Mouse (Mus musculus): ENCODE results near the gene Orc2.

Orc2 gene

DNA sequence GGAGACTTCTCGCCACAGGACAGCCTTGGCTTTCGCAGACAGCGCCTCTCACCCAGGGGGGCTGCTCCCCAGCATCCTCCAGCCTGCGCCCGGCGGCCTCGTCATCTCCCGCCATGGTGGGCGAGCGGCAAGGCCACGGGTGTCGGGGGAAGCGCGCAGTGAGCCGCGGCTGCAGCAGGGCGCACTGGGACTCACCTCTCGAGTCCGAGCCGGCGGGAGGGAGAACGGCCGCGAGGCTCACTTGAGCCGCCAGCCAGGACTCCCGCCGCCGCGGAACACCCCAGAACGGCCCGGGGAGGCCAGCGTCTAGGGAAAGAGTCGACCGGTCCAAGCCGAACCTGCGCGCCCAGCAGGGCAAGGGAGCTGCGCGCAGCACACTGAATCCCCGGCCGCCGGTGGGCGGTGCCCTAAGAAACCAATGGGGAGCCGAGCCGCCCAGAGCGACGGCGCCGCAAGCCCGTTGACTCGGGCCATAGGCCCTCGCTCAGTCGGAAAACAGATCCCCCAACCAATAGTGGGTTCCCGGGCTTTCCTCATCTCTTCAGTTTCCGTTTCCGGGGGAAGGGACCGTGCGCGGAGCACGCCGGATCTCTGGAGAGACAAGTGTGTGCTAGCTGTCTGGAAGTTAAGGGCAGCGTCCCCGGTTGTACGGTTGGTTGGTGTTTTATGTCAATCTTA lies at the start of gene Orc2:
Gene Orc2, minus strand, starts transcription at position 533 of the 678 bp plus-strand sequence.
- DNase-seq = peak; percentile 91 to 95

DNA sequence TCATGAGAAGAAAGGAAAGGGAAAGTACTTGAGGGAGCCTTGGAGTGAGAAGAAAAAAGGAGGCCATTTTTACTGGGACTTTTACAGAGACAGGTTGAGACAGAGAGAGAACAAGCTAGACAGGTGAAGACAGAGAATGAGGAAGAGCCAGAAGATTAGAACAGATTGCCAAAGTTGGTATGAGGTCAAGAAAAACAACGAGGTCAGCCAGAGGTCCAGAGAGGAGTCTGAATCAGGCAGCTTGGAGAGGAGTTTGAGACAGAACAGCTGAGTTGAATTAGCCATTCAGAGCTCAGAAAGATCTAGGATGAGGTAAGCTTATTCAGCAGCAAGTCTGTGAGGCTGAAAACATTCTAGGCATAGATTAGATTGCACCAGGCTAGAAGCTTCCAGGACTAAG lies 36.5 kb upstream of the Orc2 start:
- no peak for DNase-seq

GRCm38 (mm10) chr1:58507249-58507648 lies 2.3 kb upstream of the Orc2 start:
- no peak for DNase-seq

DNA sequence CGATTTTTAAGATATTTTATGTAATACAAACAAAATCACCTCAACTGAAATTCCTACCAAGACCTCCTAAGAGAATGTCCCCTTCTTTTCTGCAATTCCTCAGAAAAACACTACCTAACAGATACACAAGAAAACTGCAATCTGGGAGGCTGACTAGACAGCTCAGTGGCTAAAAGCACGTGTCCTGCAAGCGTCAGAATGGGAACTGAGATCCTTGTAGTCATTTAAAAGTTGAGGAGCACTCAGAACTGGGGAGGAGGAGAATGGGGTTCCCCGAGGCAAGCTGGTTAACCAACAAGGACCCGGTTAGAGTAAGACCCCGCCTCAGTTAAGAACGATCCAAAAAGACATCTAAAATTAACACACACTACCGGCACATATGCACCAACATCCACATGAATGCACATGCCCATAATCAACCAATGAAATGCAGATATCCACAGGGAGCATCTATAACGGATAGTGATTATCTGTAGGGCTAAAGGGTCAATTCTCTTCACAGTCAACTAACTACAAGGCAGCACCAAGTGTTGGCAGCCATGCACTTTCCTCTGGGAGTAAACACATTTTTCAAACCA lies 1.0 kb downstream of the Orc2 start:
- DNase-seq = no peak

- DNase-seq = no peak
Measured at GRCm38 (mm10) chr1:58503134-58503533, 1.8 kb downstream of the Orc2 start.

DNA sequence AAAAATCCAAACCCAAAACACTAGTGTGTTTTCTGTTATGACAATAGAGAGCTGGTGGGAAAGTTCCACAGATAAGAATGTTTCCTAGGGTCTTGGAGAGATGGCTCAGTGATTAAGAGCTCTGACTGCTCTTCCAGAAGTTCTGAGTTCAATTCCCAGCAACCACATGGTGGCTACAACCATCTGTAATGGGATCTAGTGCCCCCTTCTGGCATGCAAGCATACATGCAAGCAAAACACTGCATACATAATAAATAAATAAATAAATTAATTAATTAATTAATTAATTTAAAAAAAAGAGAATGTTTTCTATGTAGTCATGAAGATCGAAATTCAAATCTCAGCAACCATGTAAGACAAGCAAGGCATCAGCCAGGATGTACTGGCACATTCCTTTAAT lies 6.2 kb downstream of the Orc2 start:
- no peak for DNase-seq

- DNase-seq = no peak
Measured at GRCm38 (mm10) chr1:58497678-58498077, 7.2 kb downstream of the Orc2 start.

- DNase-seq = no peak
Measured at GRCm38 (mm10) chr1:58495603-58496002, 9.3 kb downstream of the Orc2 start.

DNA sequence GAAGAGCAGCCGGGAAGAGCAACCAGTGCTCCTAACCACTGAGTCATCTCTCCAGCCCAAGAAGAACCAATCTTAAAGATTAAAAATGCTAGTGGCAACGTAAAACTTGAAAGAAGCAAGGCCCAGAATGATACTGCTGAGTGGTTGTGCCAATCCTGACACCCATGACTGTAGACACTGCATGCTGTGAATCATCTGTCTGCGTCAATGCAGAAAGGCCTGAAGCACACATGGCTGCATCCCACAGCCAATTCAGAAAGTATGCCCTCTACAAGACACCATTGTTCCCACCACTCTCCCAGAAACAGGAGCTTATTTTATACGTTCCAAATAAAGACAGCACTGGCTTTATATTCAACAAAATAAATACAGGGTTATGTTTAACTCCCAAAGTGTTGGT lies 22.3 kb downstream of the Orc2 start:
- no peak for DNase-seq

GRCm38 (mm10) chr1:58475662-58476061 lies 29.2 kb downstream of the Orc2 start:
- DNase-seq = no peak

DNA sequence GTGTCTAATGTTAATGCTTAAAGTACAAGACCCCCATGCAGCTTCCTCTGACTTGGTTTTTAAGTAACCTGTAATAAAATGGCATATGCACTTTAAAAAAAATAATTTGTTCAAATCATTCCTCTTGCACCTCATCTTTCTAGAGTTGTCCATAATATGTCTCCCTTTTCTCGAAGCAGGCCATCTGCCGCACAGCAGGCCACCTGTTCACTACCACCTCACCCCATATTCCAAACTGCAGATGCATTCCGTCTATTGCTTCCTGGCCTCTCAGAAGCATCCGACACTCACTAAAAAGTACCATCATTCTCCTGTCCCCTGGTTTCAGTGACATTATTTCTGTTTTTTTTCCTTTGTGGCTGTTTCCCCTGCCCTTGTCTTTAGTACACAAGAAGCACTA lies 39.3 kb downstream of the Orc2 start:
- no peak for DNase-seq

DNA sequence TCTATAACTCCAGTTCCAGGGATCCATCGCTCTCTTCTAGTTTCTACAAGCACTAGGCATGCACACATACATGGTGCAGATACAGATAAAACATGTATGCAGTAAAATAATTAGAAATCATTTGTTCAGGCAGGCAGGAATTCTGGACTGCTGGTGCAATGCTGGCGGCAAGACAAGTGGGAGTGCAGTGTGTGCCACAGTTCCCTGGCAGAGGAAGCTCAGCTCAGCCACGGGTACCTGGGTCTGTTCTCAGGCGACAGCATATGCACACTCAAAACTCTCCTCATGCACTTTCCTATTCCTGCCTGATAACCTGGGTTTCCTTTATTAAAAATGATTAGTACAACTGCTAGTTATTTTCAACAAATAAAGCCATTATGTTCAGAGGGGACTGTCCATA lies 39.9 kb downstream of the Orc2 start:
- DNase-seq = no peak

DNA sequence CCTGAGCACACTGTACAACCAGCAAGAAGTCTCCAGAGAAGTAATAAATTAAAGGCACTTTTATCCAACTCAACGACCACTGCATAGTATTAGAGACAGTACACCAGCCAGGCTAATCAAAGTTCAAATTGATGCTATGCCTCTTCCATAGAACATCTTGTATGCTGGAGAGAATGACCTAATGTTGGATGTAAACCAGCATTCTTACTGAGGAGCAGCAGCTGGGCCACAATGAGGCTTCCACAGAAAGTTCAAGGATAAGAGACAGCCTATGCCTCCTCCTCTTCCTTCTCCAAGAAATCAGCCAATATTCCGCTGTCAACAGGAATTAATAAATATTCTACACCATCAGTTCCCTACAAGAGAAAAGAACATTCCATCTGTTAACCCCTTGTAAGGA lies 41.0 kb downstream of the Orc2 start:
- DNase-seq = no peak

GRCm38 (mm10) chr1:58460566-58460965 lies 44.3 kb downstream of the Orc2 start:
- no peak for DNase-seq

GRCm38 (mm10) chr1:58458867-58459266 lies 46.0 kb downstream of the Orc2 start:
- DNase-seq = no peak

- no peak for DNase-seq
Measured at GRCm38 (mm10) chr1:58458175-58458574, 46.7 kb downstream of the Orc2 start.

DNA sequence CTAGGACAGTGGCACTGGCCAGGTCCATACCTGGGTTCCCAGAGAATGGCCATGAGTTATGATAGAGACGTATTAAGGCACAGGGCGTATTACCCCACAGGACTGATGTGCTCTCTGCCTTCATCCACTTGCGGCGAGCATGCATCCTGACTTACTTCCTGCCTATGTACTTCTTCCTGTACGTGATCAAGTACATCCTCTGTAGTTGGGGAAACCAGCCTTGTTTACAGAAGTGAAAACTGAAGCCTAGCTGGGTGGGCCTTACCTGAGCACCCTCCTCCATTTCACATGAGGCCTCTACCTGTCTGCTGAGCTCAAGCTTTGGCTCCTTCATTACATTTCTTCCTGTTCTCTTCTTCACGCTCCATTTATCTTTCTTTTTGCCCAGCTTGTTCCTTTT lies 50.6 kb downstream of the Orc2 start:
- no peak for DNase-seq

DNA sequence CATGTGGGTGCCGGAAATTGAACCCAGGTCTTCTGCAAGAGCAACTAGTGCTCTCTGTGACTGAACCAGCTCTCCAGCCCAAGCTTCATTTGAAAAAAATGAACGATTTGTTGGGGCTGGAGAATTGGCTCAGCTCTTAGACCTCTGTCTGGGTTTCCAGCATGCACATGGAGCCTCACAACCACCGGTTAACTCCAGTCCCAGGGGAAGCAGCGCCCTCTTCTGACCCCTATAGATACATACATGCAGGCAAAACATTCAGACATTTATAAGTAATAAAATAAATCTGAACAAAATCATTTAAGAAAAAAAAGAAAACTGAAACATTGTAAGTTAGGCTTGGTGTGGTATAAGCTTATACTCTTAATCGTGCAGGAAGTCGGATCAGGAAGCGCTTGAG lies 56.5 kb downstream of the Orc2 start:
- no peak for DNase-seq

GRCm38 (mm10) chr1:58447766-58448165 lies 57.1 kb downstream of the Orc2 start:
- no peak for DNase-seq

- DNase-seq = no peak
Measured at GRCm38 (mm10) chr1:58445861-58446260, 59.0 kb downstream of the Orc2 start.

DNA sequence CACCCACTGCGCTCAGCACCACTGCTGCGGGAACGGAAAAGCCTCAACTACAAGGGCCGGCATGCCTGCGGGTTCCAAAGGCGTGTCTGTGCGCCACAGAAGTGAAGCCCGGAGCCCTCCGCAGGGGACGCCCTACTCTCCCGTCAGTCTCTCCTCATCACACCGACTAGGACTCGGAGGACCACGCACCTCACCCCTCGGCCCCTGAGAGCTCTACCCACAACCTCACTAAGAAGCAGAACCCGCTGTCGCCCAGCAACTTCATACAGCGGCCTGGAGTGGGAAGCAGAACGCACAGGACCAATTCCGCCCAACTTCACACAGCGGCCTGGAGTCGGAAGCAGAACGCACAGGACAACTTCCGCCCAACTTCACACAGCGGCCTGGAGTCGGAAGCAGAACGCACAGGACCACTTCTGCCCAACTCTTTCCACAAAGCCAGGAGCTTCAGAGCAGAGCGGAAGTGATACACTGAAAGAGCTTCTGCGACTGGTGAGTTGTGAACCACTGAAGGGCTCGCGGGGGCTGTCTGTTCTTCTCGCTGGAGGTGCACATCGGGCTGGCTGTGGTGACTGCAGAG lies 59.7 kb downstream of the Orc2 start, which contains the start of the genes Nif3l1 and Ppil3:
Gene Nif3l1, plus strand, starts transcription at position 9 of the 580 bp plus-strand sequence.
Gene Ppil3, minus strand, starts transcription at position 344 of the 580 bp plus-strand sequence.
- peak; percentile 91 to 93 for DNase-seq

- DNase-seq = no peak
Measured at GRCm38 (mm10) chr1:58444691-58445090, 60.2 kb downstream of the Orc2 start.

- DNase-seq = no peak
Measured at GRCm38 (mm10) chr1:58424551-58424950, 80.4 kb downstream of the Orc2 start.
